Mouse (Mus musculus) heart, embryonic 11.5 days (tissue): ENCODE results near the gene Vax1. TPM values are rescaled to one million over a fixed set of nuclear protein-coding genes. Genes with fewer than 3 reads are reported as not detected.

Experiments
- ATAC-seq: fragments of 200-750 bp; cut with Nextera tagmentation; replicated peaks from 2 replicates; pipeline ENCODE4 v1.8.0; 2017; ENCODE audit warnings: moderate library complexity; ENCODE audit not compliant: insufficient number of reproducible peaks, low FRiP score, low TSS enrichment
- H3K27ac ChIP-seq: fragments of 300-500 bp; sonication (generic); 2 replicates; pipeline ENCODE4 v1.5.1; 2014; ENCODE audit warnings: mild to moderate bottlenecking, low read depth, low read length
- H3K27me3 ChIP-seq: fragments of 300-500 bp; sonication (generic); 2 replicates; pipeline ENCODE4 v1.6.1; 2014; ENCODE audit warnings: mild to moderate bottlenecking, low read length, mixed read lengths; ENCODE audit not compliant: control insufficient read depth, insufficient read depth
- H3K36me3 ChIP-seq: fragments of 300-500 bp; sonication (generic); 2 replicates; pipeline ENCODE4 v1.6.1; 2014; ENCODE audit warnings: mild to moderate bottlenecking, low read length, moderate library complexity, mixed read lengths; ENCODE audit not compliant: control insufficient read depth, insufficient read depth
- H3K4me1 ChIP-seq: fragments of 300-500 bp; sonication (generic); 2 replicates; pipeline ENCODE4 v1.6.1; 2014; ENCODE audit warnings: low read length; ENCODE audit not compliant: control insufficient read depth, insufficient read depth
- H3K4me2 ChIP-seq: fragments of 300-500 bp; sonication (generic); 2 replicates; pipeline ENCODE4 v1.6.1; 2014; ENCODE audit warnings: mild to moderate bottlenecking, moderate library complexity
- H3K4me3 ChIP-seq: fragments of 300-500 bp; sonication (generic); 2 replicates; pipeline ENCODE4 v1.5.1; 2014; ENCODE audit warnings: low read depth, low read length
- H3K9ac ChIP-seq: fragments of 300-500 bp; sonication (generic); 2 replicates; pipeline ENCODE4 v1.6.1; 2014; ENCODE audit warnings: mild to moderate bottlenecking, low read depth, low read length, moderate library complexity
- H3K9me3 ChIP-seq: fragments of 300-500 bp; sonication (generic); replicated peaks from 2 replicates; pipeline ENCODE4 v1.6.1; 2016; ENCODE audit warnings: low read length; ENCODE audit not compliant: control insufficient read depth
- WGBS: fragments of 180-500 bp; shearing (Covaris S2); extraction: QIAGEN DNeasy Blood & Tissue Kit; methylation state at CpG from one replicate; pipeline ENCODE4 v1.1.7; 2014; ENCODE audit not compliant: insufficient replicate concordance; 5-methylcytosine and 5-hydroxymethylcytosine counted together
- polyA plus RNA-seq: library from polyadenylated mRNA; unstranded; fragments of >200 nt; fragmentation: Nextera tagmentation; extraction: Ambion mirVana; gene quantifications from 2 replicates; pipeline ENCODE4 v1.2.1, GENCODE M21; 2014

The Vax1 gene
- not detected in 2 replicates for polyA plus RNA-seq

DNA sequence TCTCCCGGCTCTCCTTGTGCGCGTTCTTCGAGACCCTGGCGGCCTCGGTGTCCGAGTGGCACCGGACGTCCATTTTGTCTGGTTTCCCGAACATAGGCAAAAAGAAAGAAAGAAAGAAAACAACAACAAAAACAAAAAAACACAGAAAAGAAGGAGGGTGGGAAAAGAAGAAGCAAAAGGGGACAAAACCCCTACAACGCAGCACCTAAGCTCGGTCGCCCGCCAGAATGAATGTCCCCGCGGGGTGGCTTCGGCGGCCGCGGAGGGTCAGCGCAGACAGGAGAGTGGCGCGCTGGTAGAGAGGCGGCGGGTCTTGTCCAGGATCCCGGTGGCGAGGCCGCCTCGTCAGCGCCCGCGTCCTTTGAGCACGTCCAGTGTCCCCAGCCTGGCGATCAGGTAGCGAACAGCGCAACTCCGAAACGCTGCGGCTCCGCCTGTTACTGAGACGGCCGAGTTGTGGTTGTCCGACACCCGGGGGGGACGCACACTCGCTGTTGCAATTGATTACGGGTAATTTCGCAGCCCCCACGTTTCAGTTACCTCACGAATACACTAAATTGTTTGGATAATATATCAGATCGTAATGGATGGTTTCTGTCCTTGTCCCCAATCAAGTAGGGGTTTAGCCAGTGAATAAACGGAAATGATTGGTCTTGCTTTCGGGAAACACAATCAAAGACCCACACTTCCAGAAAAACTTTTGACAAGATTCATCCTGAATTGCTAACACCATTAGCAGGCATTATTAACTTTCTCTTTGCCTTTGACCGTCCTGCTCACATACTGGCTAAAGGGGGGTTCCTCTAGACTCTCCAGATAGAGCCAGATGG is at the start of gene Vax1:
Gene Vax1, minus strand, starts transcription at position 121 of the 830 bp plus-strand sequence.
- Histone ChIP-seq H3K36me3 (no peaks in the 10 kb centered on the region), H3K27ac (no peak within 1 kb of the TSS), H3K27me3 (peaks cover 98% of the 10 kb centered on the region), H3K4me1 (peaks cover 24% of the 10 kb centered on the region), H3K4me3 (peak within 1 kb of the TSS; percentile 38), H3K9me3 (no peaks in the 10 kb centered on the region), H3K9ac (no peak within 1 kb of the TSS), H3K4me2 (peak within 1 kb of the TSS; percentile 67)
- ATAC-seq: no peak
- WGBS: 1% methylated on average over 54 of the region's 54 CpGs

- Histone ChIP-seq H3K27ac (no peak within 1 kb of the TSS), H3K27me3 (no peaks in the 10 kb centered on the region; the same call in 1 of the 2 replicates), H3K9me3 (no peaks in the 10 kb centered on the region), H3K4me3 (no peak within 1 kb of the TSS), H3K9ac (no peak within 1 kb of the TSS), H3K4me1 (no peaks in the 10 kb centered on the region; the same call in 1 of the 2 replicates), H3K4me2 (no peak within 1 kb of the TSS), H3K36me3 (no peaks in the 10 kb centered on the region)
- ATAC-seq: no peak
- WGBS: 84% methylated on average over 8 of the region's 8 CpGs
Measured at GRCm38 (mm10) chr19:59218991-59219390, 49.1 kb upstream of the Vax1 start, which contains the start of gene Kcnk18. Kcnk18 (plus strand) TSS chr19:59219214.

GRCm38 (mm10) chr19:59216891-59217290 is 47.0 kb upstream of the Vax1 start:
- Histone ChIP-seq H3K4me1 (peaks cover 4% of the 10 kb centered on the region; the same call in 1 of the 2 replicates), H3K9ac (no peak overlapping the region), H3K36me3 (no peaks in the 10 kb centered on the region), H3K4me2 (no peak overlapping the region), H3K27ac (no peak overlapping the region), H3K9me3 (no peaks in the 10 kb centered on the region), H3K4me3 (no peak overlapping the region), H3K27me3 (no peaks in the 10 kb centered on the region; the same call in 1 of the 2 replicates)
- no peak for ATAC-seq
- 82% methylated on average over 3 of the region's 3 CpGs for WGBS

- Histone ChIP-seq H3K9me3 (no peaks in the 10 kb centered on the region), H3K27ac (no peak overlapping the region), H3K4me2 (no peak overlapping the region), H3K9ac (no peak overlapping the region), H3K36me3 (no peaks in the 10 kb centered on the region), H3K4me1 (peaks cover 4% of the 10 kb centered on the region; the same call in 1 of the 2 replicates), H3K4me3 (no peak overlapping the region), H3K27me3 (peaks cover 9% of the 10 kb centered on the region; the same call in 1 of the 2 replicates)
- WGBS: 55% methylated on average over 2 of the region's 2 CpGs
- ATAC-seq: no peak
Measured at GRCm38 (mm10) chr19:59208986-59209385, 39.1 kb upstream of the Vax1 start.

DNA sequence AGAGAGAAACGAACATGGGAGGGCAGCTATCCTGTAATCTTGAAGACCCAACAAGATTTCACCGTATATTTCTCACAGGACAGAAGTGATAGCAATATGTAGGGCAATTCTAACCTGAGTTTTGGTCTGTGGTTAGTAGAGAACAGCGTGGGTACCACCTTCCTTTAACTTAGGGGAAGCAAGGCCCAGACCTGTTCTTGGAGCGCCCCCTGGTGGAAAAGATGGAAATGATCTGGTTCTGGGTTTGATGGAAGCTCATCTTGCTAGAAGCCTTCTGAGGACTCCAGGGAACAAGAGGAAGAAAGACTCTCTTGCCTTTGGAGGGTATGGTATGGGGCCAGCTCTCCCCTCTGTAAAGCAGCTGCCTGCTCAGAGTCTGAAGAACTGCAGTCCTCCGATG is 38.6 kb upstream of the Vax1 start:
- Histone ChIP-seq H3K27ac (no peak overlapping the region), H3K4me2 (no peak overlapping the region), H3K4me1 (peaks cover 4% of the 10 kb centered on the region; the same call in 1 of the 2 replicates), H3K4me3 (no peak overlapping the region), H3K27me3 (peaks cover 9% of the 10 kb centered on the region; the same call in 1 of the 2 replicates), H3K9me3 (no peaks in the 10 kb centered on the region), H3K36me3 (no peaks in the 10 kb centered on the region), H3K9ac (no peak overlapping the region)
- ATAC-seq: no peak
- 20% methylated on average over 5 of the region's 5 CpGs for WGBS

GRCm38 (mm10) chr19:59198161-59198560 is 28.3 kb upstream of the Vax1 start:
- H3K9ac ChIP-seq: no peak overlapping the region
- H3K9me3 ChIP-seq: peaks cover 4% of the 10 kb centered on the region
- H3K27me3 ChIP-seq: peaks cover 50% of the 10 kb centered on the region
- H3K4me2 ChIP-seq: no peak overlapping the region
- no peak overlapping the region for H3K4me3 ChIP-seq
- H3K36me3 ChIP-seq: no peaks in the 10 kb centered on the region
- no peak overlapping the region for H3K27ac ChIP-seq
- peaks cover 8% of the 10 kb centered on the region; the same call in 1 of the 2 replicates for H3K4me1 ChIP-seq
- no peak for ATAC-seq
- 29% methylated on average over 7 of the region's 7 CpGs for WGBS

GRCm38 (mm10) chr19:59196111-59196666 is 26.3 kb upstream of the Vax1 start:
- no peak for ATAC-seq
- Histone ChIP-seq H3K9me3 (peaks cover 4% of the 10 kb centered on the region), H3K27ac (no peak overlapping the region), H3K9ac (no peak overlapping the region), H3K36me3 (no peaks in the 10 kb centered on the region), H3K27me3 (peaks cover 67% of the 10 kb centered on the region), H3K4me3 (no peak overlapping the region), H3K4me1 (peaks cover 8% of the 10 kb centered on the region; the same call in 1 of the 2 replicates), H3K4me2 (no peak overlapping the region; the same call in 1 of the 2 replicates)
- 5% methylated on average over 15 of the region's 15 CpGs for WGBS

- Histone ChIP-seq H3K4me1 (peaks cover 8% of the 10 kb centered on the region; the same call in 1 of the 2 replicates), H3K9me3 (peaks cover 4% of the 10 kb centered on the region), H3K4me2 (no peak overlapping the region), H3K27ac (no peak overlapping the region), H3K36me3 (no peaks in the 10 kb centered on the region), H3K4me3 (no peak overlapping the region), H3K27me3 (peaks cover 74% of the 10 kb centered on the region), H3K9ac (no peak overlapping the region)
- no peak for ATAC-seq
- 11% methylated on average over 9 of the region's 9 CpGs for WGBS
Measured at GRCm38 (mm10) chr19:59195181-59195770, 25.4 kb upstream of the Vax1 start.
